Mouse (Mus musculus): ENCODE data around the gene Il34.

The Il34 gene

DNA sequence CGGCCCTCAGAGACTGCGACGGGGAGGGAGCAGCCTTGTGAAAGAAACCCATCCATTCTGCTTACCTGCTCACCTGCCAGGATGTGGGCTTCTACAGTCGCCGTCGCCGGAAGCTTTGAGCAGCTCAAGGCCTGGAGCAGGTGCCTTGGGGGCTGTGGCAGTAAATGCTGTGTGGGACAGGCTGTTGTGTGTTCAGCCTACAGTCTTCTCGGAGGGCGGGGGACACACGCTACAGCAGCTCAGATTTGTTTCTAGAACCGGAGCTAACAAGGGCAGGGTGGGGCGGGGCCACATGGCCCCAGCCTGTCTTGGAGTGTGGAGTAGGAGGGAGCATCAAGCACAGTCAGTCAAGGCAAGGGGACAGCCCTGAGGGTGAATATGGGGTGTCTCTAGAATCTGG, at the start of gene Il34:
Il34 (minus strand) TSS at position 256 of the 400 bp plus-strand sequence.
- in situ Hi-C loops (cut with MboI; ENCODE audit: low sequenced_read_pairs) = no loop called here

- in situ Hi-C loops (cut with MboI; ENCODE audit: low sequenced_read_pairs) = no loop called here
Measured at GRCm38 (mm10) chr8:110851186-110851585, 45.5 kb upstream of the Il34 start.

- in situ Hi-C loops (cut with MboI; ENCODE audit: low sequenced_read_pairs) = no loop called here
Measured at GRCm38 (mm10) chr8:110847645-110848495, 42.1 kb upstream of the Il34 start.

- in situ Hi-C loops (cut with MboI; ENCODE audit: low sequenced_read_pairs) = no loop called here
Measured at GRCm38 (mm10) chr8:110847171-110847549, 41.4 kb upstream of the Il34 start.

- in situ Hi-C loops (cut with MboI; ENCODE audit: low sequenced_read_pairs) = no loop called here
Measured at GRCm38 (mm10) chr8:110846405-110847170, 40.9 kb upstream of the Il34 start, which contains the start of the genes Cog4 and Sf3b3. Cog4 (plus strand) TSS chr8:110846600. Sf3b3 (minus strand) TSS chr8:110846787.

DNA sequence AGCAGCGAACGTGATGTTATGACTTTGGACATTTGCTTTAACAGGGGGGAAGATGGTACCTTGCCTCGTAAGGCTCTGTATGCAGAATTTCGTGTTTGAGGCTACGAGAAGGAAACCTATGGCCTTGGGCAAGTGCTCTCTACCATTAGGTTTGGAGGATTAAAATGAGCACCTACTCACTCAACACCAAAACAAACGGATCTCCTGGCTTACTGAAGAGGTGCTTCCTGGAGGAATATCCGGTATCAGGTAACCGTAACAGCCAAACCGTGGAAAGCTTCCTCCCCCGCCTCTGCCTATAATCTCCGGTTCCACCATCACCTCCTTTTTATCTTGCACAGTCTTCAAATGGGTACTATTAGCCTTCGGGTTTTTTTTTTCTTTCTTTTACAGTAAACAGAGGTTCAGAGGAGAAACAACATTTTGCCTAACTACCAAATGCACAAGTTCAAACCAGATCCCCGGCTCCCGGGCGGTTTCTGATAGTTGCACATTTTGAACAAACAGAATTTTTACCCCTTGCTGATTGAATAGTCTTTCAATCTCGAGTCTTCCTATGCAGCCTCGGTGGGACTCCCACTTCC, 40.2 kb upstream of the Il34 start:
- in situ Hi-C loops (cut with MboI; ENCODE audit: low sequenced_read_pairs) = no loop called here

DNA sequence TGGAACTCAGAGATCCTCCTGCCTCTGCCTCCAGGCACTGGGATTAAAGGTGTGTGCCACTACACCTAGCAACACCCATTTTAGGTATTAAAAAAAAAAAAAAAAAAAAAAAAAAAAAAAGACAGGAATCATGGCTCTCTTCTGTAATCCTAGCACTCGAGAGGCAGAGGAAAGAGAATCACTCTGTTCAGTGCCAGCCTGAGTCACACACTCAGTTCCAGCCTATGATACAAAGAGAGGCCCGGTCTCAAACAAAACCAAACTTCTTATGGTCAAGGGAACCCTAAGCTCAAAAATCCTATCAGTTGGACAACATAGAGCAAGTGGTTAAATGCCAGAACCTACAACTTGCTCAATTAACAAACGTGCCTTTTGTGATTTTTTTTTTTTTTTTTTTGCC, 39.2 kb upstream of the Il34 start:
- in situ Hi-C loops (cut with MboI; ENCODE audit: low sequenced_read_pairs) = no loop called here

DNA sequence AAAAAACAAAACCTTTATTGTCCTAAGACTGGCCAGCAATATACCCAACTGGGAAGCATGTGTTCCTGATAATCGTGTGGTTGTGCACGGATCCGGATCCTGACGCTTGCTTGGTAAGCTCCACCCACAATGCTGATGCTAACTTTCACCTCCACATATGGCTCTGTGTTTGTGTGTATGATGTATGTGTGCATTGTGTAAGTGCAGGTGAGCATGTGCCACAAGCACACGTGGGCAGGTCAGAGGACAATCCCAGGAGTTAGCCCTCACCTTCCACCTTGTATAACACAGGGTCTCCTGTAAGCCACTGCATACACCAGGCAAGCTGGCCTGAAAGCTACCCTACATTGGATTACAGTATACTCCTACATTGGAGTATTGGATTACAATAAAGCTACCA, 37.5 kb upstream of the Il34 start:
- in situ Hi-C loops (cut with MboI; ENCODE audit: low sequenced_read_pairs) = no loop called here

- in situ Hi-C loops (cut with MboI; ENCODE audit: low sequenced_read_pairs) = no loop called here
Measured at GRCm38 (mm10) chr8:110842012-110842574, 36.4 kb upstream of the Il34 start.

- in situ Hi-C loops (cut with MboI; ENCODE audit: low sequenced_read_pairs) = no loop called here
Measured at GRCm38 (mm10) chr8:110831956-110832355, 26.2 kb upstream of the Il34 start.

GRCm38 (mm10) chr8:110828511-110828910, 22.8 kb upstream of the Il34 start:
- in situ Hi-C loops (cut with MboI; ENCODE audit: low sequenced_read_pairs) = no loop called here

DNA sequence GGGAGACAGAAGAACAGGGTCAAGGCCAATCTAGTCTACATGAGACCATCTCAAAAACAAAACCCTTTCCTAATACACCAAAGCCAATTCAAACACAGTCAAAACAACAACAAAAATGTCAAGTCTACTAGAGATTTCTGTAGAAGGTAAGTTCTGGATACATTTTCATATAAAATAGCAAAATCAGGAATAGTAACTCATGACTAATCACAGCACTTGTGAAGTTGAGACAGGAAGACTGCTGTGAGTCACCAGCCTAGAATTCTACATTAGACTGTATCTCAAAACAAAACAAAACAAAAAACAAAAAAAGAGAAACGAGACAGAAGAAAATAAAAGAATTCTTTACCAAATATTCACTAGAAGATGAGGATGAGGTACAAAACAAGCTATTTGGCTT, 19.1 kb upstream of the Il34 start:
- in situ Hi-C loops (cut with MboI; ENCODE audit: low sequenced_read_pairs) = no loop called here

- in situ Hi-C loops (cut with MboI; ENCODE audit: low sequenced_read_pairs) = no loop called here
Measured at GRCm38 (mm10) chr8:110821960-110822359, 16.2 kb upstream of the Il34 start.

- in situ Hi-C loops (cut with MboI; ENCODE audit: low sequenced_read_pairs) = no loop called here
Measured at GRCm38 (mm10) chr8:110820257-110820656, 14.5 kb upstream of the Il34 start.

GRCm38 (mm10) chr8:110818593-110818992, 12.9 kb upstream of the Il34 start:
- in situ Hi-C loops (cut with MboI; ENCODE audit: low sequenced_read_pairs) = no loop called here

GRCm38 (mm10) chr8:110816990-110817389, 11.3 kb upstream of the Il34 start:
- in situ Hi-C loops (cut with MboI; ENCODE audit: low sequenced_read_pairs) = no loop called here

- in situ Hi-C loops (cut with MboI; ENCODE audit: low sequenced_read_pairs) = no loop called here
Measured at GRCm38 (mm10) chr8:110815308-110815707, 9.6 kb upstream of the Il34 start.

DNA sequence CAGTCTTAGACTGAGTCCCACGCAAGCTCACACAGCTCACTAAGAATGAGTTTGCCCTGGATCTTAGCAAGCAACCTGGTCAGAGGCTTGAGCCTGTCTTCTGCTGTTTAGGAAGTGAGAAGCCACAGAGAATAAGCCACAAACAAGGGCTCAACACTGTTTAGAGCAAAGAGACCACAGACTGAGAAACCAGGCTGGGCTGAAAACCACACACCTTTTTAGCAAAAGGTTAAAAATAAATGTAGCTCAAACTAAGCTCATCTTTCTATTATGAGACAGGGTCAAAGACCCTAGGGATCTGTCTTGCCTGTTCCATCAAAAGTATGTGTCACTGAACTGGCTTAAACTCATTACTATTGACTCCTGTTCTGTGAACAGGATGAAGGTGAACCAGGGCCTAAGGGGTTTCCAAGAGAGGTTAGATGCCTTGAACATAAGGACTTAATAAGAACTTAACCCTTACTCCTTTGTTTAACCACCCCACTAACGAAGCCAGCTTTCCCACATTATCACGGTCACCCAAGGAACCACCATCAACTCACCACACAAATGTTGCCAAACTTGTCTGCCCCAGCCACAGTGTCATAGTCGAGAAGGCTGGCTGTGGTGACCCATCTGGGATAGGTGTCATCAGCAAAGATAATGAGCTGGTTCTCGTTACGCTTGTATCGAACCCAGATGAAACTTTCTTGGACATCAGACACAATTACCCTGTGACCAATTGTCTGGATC, 7.5 kb upstream of the Il34 start:
- in situ Hi-C loops (cut with MboI; ENCODE audit: low sequenced_read_pairs) = no loop called here

DNA sequence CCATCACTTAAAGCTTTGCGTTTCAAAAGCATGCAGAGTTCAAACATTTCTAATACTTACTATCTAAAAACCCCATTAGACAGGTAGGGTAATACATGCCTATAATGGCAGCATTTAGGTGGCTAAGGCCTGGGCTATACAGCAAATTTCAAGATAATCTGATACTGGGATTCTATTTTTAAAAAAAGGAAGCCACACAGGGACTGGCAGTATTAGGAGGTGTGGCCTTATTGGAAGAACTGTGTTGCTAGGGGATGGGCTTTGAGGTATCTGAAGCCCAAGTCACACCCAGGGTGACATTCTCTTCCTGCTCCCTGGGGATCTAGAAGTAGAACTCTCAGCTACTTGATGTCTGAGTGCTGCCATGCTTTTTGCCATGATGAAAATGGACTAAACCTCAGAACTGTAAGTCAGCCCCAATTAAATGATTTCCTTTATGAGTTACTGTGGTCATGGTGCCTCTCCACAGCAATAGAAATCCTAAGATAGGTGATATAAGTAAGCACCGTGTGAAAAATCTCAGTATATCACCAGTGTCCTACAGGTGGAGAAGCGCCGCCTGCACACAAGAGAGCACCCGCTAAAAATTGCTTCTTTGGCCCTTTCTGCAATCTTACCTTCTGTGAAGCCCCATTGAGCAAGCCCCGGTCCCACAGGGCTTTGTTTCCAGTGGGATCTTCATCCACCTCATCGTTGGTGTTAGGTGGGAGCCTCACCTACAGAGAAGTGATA, 6.8 kb upstream of the Il34 start:
- in situ Hi-C loops (cut with MboI; ENCODE audit: low sequenced_read_pairs) = no loop called here

- in situ Hi-C loops (cut with MboI; ENCODE audit: low sequenced_read_pairs) = no loop called here
Measured at GRCm38 (mm10) chr8:110811793-110812192, 6.1 kb upstream of the Il34 start.

Measured in CH12F3 (cell line).